Mouse (Mus musculus) MEL-GATA-1-ER (cell line): ENCODE measurements at regions not wholly inside any gene's neighbourhood (a gene's known extent, or its start where the extent isn't known, plus 50 kb on each side); places are given as distances from the start of the nearest gene placed in this dataset.

Source experiments
- DNase-seq: peaks from one replicate; pipeline ENCODE4 v3.0.0-alpha.2; 2012; ENCODE audit warnings: low read depth; ENCODE audit errors: extremely low read depth

DNA sequence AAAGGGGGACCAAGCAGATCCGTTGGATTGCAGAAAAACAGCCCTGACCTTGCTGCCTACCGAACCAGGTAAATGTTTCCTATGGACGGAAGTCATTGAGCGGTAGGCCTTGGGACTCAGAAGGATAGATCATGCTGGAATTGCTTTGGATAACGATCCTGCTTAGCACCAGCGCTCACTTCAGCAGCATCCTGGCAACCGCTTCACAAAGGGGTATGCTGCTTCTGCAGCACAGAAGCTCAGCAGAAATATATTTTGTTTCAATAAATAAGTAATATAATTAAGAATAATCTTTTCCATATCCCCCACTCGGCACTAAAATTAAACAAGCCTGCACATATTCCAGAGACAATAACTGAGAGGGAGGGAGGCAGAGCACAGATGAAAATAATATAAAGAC, 296.0 kb downstream of the Meis1 start:
- no peak for DNase-seq

DNA sequence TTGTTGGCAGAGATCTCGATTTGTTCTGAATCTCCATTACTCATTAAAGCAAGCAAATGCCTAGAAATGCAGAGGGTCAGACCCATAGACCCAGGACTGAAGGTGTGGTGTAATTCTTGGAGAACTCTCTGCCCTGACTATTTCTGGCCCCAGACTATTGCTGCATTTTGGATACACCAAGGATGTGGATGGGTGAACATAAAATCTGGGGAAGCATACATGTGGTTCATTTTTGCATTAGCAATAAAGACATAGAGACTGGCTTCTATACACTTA, 303.0 kb downstream of the Meis1 start:
- DNase-seq = no peak

DNA sequence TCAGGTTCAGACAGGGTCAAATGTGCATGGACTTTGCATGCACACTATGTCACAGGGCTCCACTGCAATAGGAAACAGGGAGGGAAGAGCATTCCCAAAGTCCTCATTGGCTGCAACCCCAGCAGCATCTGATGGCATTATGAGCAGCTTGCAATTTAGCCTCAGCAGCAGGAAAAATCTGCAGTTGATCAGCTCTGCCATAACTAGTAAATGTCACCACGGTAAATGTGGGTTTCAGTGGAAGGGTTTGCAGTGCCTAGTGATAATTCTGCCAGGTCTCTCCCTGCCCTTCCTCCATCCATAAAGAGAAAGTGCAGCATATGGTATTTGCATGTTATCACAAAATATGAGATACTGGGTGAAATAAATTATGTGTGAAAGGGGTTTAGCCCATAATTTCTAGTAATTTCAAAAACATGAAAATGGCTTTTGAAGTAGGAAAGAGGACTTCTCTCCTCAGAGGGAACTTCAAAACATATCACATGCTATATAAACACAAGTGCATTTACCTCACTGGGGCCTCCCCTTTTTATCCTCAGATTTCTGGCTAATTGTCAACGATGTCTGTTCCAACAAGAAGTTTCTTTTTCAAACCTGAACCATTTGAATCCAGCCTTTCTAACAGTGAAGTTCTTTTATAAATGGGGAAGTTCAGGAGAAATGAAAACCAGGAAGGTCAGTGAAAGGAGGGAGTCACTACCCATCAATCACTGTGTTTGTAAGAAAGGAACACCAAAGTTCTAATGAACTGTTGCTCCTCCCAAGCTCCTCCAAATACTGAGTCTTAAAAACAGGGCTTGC, 303.5 kb downstream of the Meis1 start:
- DNase-seq = no peak

DNA sequence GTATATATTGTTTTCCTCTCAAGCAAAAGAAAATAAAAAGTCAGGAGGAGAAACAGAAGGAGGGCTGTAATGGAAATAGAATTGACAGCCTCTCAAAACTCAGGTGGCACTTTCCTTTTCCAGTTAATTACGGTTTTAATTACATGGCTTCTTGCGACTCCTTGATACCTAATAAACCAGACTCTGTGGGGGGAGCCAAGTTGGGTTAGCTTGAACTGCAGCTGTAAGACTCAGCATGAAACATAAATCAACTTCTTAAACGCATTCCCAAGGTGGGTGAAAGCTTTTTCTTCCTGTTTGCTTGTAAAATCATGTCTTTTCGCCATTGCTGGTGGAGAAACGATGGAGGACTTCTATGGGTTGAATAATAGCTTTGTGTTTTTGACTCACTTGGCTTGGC, 304.4 kb downstream of the Meis1 start:
- DNase-seq = no peak

DNA sequence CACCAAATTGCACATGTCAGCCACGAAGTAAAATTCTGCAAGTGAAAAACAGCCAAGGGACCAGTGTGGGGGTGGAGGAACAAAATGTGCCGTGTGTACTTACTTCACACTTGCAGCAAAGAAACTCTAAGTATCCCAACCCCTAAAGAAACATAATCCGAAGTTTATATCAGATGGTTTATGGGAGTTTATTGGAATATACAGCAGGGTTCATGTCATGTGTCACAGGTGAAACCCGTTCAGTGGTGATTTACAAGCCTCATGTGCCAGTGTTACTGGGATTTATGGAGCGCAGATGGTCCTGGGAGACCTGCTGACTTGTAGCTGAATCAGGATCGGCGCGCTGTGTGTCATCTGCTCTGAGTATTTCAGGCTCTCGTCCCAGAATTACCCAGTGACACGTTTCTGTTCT, 306.1 kb downstream of the Meis1 start:
- DNase-seq = no peak

DNA sequence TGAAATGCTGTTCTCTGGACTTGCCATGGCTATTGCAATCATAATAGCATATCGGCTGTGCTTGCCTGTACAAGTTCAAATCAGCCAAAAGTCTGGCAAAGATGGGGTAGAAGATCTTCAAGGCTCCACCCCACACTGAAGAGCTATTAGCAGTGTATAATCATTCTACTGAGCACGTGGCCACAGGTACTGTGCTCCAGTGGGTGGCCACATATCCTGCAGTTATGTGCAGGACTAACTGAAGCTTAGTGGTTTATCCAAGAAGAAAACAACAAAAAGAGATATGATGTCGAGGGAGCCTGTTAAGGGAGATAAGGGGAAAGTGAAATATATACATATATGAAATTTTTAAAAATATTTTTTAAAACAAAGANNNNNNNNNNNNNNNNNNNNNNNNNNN, 309.2 kb downstream of the Meis1 start:
- DNase-seq = no peak

DNA sequence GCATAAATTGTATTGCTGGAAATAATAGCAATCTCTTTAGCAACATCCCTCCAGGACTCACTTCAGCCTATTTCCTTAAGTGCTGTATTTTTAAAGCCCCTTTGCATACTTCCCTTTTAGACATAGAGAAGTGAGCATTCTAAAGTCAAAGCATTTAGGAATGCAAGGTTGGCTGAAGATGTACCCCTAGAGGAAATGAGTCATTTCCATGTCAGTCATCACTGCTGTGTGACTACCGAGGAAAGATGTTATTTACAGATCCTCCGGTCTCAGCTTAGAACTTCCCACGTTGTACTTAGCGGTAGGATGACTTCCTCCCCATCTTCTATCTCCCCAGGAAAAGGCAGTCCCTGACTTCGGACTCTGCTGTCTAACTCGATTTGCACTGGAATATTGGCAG, 337.2 kb downstream of the Meis1 start:
- no peak for DNase-seq

DNA sequence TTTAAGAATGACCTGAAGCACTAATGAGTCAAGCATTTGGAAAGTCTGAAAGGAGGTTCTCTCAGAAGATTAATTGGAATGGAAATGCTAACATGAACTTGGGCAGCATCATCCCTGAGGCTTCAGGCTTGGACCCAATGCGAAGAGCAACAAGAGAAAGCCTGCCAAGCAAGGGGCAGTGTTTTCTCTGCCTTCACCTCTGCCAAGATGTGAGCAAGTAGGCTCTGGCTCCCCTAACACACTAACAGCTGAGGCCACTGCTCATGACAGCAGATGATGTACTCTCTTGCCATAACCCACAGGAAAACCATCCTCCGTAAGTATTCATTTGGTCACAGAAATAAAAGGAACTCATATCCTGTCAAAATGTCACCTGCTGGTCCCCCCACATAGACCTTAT, 341.9 kb downstream of the Meis1 start:
- DNase-seq = no peak

DNA sequence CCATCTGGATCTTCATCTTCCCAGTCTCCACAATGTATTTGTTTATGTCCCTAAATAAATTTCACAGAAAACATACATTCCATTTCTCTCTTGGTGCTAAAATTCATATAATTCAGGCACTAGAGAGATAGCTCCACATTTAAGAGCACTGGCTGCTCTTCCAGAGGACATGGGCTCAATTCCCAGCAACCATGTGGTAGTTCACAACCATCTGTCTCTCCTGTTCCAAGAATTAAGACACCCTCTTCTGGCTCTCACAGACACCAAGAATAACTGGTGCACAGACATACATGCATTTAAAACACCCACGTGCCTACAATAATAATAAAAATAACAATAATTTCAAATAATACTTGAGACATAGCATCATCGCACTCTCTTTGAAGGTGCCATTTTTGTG, 347.8 kb downstream of the Meis1 start:
- no peak for DNase-seq

DNA sequence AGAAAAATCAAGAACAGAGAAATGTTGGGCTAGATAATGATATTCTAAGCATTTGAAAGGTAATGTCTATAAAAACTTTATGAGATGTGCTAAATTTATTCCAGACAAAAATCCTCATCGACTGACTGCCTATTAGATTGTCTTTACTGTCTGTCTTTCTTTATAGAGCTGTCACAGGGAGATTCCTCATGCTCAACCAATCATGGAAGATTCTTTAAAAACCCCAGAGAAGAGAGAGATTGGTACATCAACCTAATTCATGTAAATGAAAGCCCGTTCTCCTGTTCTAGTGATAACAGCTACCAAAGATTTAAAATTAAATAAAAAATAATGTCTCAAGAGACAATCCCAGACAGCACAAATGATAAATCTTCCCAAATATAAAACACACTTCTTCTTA, 349.5 kb downstream of the Meis1 start:
- no peak for DNase-seq

DNA sequence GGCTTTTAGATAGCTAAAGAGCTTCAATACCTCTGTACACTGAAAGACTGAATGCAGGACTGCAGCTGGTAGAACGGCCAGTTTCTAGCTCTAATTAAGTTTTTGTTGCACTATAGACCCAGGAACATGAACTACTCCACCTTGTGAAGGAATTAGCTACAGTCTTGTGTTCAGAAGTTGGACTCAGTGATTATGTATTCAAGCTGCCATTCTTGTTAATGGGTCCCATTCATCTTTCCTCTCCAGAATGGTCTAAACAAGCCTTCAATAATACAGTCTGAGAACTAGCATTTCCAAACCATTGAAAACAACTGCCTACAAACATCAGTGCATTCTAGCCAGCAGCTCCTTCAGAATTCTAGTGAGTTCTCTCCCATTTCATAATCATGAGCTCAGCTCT, 362.4 kb downstream of the Meis1 start:
- DNase-seq = no peak

DNA sequence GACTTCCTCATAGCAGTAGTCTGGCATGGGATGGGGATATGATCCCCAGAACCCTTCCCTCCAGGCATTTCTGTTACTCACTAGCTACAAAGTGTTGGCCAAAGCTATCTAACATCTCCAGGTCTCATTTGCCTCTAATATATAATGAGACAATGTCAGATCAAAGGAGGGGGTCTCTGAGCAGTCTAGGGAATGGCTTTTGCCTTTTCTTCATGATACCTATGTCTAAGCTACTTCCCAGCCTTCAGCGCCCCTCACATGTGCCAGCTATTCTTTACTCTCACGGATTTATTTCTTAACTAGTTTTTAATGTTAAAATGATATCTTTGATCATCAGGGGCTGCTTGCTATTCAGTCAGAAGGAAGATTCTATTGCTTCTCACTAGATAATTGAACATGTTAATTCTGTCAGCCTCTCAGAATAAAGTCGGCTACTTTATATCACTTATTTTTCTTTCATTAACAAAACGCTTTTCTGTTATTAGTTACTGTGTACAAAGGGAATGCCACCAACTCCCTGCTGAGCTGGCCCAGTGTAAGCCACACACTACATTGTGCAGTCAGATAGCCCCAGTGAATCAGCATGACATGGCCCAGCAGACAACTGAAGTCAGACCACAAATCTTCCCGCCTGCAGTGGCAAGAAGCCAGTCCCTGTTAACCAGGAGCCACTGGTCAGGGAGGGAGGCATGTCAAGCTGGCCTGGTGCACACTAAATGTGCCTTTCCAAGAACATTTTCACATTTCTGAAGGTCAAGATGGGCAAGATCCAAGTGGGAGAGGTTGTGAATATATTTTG, 386.6 kb downstream of the Meis1 start:
- DNase-seq = no peak

DNA sequence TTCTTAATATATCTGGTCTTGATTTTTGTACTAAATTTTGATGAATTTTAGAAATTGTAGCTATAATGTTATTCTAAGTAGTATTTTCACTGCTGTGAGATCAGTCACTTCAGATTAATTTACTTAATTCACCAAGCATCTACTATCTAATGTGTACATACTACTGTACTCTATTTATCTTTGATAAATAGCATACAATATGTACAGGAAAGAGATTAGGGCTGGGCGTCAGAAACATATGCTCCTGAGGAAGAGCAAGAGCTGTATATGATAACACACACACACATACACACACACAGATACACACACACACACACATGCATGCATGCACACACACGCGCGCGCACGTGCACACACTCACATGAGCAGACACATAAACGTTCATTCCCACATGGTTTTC, 387.2 kb downstream of the Meis1 start:
- DNase-seq = no peak

DNA sequence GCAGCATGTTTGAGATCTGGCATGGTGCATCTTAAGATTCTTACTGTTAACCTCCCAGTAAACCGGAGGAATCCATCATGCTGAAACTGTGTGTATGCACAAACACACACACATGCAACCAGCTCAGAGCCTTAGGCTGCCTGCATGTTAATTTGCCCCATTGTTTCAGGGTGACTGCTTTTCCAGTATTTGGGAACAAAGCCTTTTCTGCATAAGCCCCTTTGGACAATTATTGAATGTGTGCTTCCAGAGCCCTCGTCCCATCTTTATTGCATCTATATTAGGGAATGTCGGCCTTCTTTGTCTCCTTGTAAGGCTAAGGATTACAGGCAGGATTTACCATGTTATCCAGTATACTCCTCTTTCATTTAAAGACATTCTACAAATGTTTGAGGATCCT, 397.0 kb downstream of the Meis1 start:
- DNase-seq = no peak

DNA sequence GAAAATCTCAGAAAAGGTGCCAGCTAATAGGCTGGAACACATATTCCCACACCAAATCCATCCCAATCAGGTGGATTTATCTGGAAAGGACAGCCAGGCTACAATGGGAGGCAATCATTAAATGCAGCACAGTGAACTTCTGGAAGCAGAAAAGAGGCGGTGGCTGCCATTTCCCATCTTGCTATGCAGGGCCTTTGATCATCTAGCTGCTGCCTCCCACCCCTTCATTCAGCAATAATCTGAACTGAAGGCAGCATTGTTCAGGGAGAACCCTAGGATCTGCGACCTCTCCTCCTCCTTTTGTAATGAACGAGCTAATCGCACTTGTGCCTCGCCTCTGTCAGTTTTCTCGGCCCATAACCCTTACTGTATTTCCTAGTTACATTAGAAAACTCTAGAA, 413.9 kb downstream of the Meis1 start:
- DNase-seq = no peak

DNA sequence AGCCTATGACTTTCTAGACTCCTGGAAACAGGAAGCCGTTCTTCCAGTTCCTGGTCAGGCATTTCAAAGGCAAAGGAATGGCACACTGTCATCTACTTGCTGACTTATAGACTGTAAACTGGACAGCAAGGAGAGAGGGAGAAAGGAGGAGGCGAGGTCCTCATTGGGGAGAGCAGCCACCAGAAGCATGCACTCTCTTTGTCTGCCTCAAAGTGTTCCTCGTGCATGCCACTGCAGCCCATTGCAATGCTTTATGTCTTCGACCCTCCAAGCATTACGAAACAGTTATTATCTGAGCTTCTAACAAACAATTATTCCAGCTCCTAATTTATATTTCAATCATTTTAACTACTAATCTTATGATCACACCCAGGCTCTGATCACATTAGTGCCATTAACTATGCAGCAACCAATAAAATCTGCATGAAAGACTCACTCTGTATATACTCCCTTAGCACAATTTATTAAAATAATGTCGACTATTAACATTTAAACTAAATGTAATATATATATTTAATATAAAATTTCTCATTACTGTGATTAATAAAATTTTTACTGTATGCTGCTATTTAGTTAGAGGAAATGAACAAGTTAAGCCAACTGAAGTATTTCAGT, 417.1 kb downstream of the Meis1 start:
- no peak for DNase-seq

DNA sequence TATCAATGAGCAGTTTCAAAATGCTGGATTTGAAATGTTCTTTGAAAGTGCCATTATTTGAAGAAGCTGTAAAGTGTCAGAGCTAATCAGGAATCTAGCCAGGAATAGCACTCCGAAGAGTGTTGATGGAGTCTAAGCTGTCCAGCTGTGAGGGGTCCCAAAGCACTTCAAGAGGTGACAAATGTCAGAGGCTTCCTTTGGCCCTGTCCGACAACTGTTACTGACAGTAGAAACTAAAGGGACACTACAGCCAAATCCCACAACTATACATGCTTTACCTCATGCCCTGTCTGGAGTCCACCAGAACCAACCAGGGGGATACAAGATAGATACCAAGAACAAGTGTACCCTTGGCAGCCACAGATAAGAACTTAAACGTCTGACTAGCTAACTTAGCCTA, 420.4 kb downstream of the Meis1 start:
- no peak for DNase-seq

DNA sequence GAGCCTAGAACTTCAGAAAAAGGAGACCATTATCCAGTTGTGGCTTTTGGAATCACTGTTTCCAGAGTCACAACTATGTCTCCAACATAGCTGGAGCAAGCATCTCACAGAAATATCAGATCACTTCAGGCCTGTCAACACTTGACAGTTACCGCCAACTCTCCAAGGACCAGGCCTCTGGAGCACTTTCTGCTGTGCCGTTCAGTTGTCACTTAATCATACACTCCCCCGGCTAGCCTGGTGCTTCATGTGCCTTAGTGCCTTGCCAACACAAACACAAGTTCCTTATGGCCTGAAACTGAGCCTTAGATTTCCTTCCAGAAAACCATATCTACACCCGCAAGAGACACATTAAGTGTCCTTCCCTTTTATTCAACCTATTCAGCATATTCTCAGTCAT, 421.8 kb downstream of the Meis1 start:
- DNase-seq = no peak

DNA sequence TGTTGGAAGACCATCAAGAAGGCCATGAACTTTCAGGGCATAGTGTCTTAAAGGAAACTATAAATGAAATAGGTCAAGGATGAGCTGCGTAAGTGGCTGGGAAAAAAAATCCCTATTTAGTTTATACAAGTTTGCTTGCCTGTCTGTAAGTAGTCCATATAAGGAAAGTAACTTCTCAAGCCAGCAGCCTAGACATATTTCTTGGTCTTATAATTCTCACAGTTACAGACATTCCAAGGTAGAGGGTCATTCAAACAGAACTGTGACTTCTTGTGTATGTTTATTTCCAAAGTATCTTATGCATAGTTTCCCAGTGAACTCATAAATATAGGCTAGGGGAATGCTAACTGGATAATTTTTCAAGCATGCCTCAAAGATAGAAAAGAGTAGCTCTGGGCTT, 428.3 kb downstream of the Meis1 start:
- no peak for DNase-seq

DNA sequence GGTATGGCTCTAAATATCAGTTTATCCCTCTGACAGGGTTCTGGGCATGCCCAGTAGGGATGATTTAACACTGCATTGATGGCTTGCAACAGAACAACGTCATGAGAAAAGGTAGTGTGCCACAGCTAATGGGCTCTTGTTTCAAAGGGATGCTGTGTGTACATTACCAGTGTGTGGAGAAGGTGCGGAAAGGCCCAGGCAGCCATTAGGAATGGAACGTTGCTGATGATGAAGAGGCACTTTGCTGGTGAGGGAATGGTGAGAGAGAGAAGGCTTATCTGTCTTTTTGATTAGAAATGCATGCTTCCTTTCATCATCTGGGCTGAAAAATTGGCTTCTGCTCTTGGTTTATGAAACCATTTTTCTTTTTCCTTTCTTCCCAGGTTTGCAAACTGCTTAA, 432.3 kb downstream of the Meis1 start:
- DNase-seq = no peak

DNA sequence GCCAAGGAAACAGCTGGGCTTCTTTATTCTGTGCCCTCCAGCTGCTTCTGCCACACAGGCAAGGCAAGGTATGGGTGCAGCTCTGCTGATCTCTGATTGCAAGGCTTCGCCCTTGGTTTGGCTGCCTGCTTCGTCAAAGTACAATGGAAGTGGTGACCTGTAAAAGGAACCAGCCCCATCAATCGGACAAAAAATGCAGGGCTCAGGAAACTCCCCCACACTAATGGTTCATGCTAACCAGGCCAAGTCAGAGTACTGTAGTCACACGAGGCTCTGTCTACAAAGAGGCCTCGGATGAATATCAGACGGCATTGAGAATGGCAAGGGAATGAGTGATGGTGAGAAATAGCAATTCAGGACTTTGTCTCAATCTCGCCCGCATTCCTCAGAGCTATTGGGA, 433.8 kb downstream of the Meis1 start:
- DNase-seq = no peak

DNA sequence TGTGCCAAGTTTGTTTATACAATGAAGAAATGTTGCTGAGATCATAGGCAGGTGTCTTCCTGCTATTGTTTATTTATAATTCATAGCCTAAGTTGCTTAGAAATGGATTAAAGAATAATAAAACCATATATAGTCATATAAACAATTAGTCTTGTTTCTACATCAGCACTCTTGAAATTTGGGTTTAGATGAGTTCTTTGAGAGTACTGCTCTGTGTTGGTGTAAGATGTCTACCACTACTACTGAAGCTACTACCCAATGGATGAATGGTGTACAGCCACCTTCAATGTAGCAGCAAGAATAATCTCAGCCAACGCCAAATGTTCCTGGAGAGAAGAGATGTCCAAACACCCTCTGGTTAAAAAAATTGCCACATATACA, 436.0 kb downstream of the Meis1 start:
- DNase-seq = no peak
